Mouse (Mus musculus) forebrain, embryonic 10.5 days (tissue): ENCODE results near the gene Fev. TPM values are rescaled to one million over a fixed set of nuclear protein-coding genes. Genes with fewer than 3 reads are reported as not detected.
A peak's percentile ranks its signal among the peaks of the same experiment; 100 is the strongest.

Experiments
- DNase-seq: peaks from one replicate; pipeline ENCODE4 v3.0.0-alpha.2; 2017; ENCODE audit warnings: low spot score; ENCODE audit errors: extremely low spot score
- H3K27ac ChIP-seq: fragments of 300-500 bp; sonication (generic); 2 replicates; pipeline ENCODE4 v1.5.1; 2016; ENCODE audit warnings: mild to moderate bottlenecking
- H3K27me3 ChIP-seq: fragments of 300-500 bp; sonication (generic); 2 replicates; pipeline ENCODE4 v1.6.1; 2016; ENCODE audit warnings: mild to moderate bottlenecking; ENCODE audit not compliant: poor library complexity, severe bottlenecking
- H3K36me3 ChIP-seq: fragments of 300-500 bp; sonication (generic); replicated peaks from 2 replicates; pipeline ENCODE4 v1.6.1; 2016; ENCODE audit warnings: mild to moderate bottlenecking, moderate library complexity
- H3K4me1 ChIP-seq: fragments of 300-500 bp; sonication (generic); 2 replicates; pipeline ENCODE4 v1.6.1; 2016
- H3K4me3 ChIP-seq: fragments of 300-500 bp; sonication (generic); 2 replicates; pipeline ENCODE4 v1.5.1; 2016; ENCODE audit warnings: mild to moderate bottlenecking, moderate library complexity
- H3K9me3 ChIP-seq: fragments of 300-500 bp; sonication (generic); 2 replicates; pipeline ENCODE4 v1.6.1; 2016; ENCODE audit warnings: mild to moderate bottlenecking, moderate library complexity
- WGBS: fragments of 180-500 bp; shearing (Covaris S2); methylation state at CpG from one replicate; pipeline ENCODE4 v1.1.7; 2016; 5-methylcytosine and 5-hydroxymethylcytosine counted together
- polyA plus RNA-seq: library from polyadenylated mRNA; unstranded; fragments of >200 nt; fragmentation: Nextera tagmentation; extraction: Ambion mirVana; gene quantifications from 2 replicates; pipeline ENCODE4 v1.2.1, GENCODE M21; 2016

The Fev gene
- polyA plus RNA-seq, 1 experiment from 2014 or later = not detected

- no peak for DNase-seq
- peaks cover 68% of the 10 kb centered on the region for H3K27me3 ChIP-seq
- peak overlapping the region; percentile 76; the same call in 1 of the 2 replicates for H3K4me3 ChIP-seq
- WGBS = 50% methylated on average over 6 of the region's 6 CpGs
- H3K27ac ChIP-seq = no peak overlapping the region
- H3K9me3 ChIP-seq = no peaks in the 10 kb centered on the region
- H3K4me1 ChIP-seq = peaks cover 55% of the 10 kb centered on the region
- H3K36me3 ChIP-seq = no peaks in the 10 kb centered on the region
Measured at GRCm38 (mm10) chr1:74859223-74859984, 25.8 kb downstream of the Fev start.

- Histone ChIP-seq H3K27ac (no peak overlapping the region), H3K36me3 (no peaks in the 10 kb centered on the region), H3K27me3 (peaks cover 74% of the 10 kb centered on the region), H3K4me3 (peak overlapping the region; percentile 76), H3K9me3 (no peaks in the 10 kb centered on the region), H3K4me1 (peaks cover 61% of the 10 kb centered on the region)
- 4% methylated on average over 16 of the region's 16 CpGs for WGBS
- DNase-seq = no peak
Measured at GRCm38 (mm10) chr1:74858805-74859204, 26.4 kb downstream of the Fev start.

GRCm38 (mm10) chr1:74858171-74858719 lies 27.0 kb downstream of the Fev start:
- under 1% methylated on average over 29 of the region's 29 CpGs for WGBS
- no peaks in the 10 kb centered on the region for H3K9me3 ChIP-seq
- no peaks in the 10 kb centered on the region for H3K36me3 ChIP-seq
- H3K27ac ChIP-seq = peak overlapping the region; percentile 3; the same call in 1 of the 2 replicates
- peaks cover 63% of the 10 kb centered on the region for H3K4me1 ChIP-seq
- peak; percentile 84 for DNase-seq
- peak overlapping the region; percentile 76 for H3K4me3 ChIP-seq
- H3K27me3 ChIP-seq = peaks cover 79% of the 10 kb centered on the region

GRCm38 (mm10) chr1:74857677-74858076 lies 27.5 kb downstream of the Fev start:
- Histone ChIP-seq H3K4me1 (peaks cover 63% of the 10 kb centered on the region), H3K27ac (no peak overlapping the region), H3K4me3 (peak overlapping the region; percentile 76), H3K27me3 (peaks cover 85% of the 10 kb centered on the region), H3K9me3 (no peaks in the 10 kb centered on the region), H3K36me3 (no peaks in the 10 kb centered on the region)
- 6% methylated on average over 4 of the region's 4 CpGs for WGBS
- no peak for DNase-seq

GRCm38 (mm10) chr1:74857201-74857600 lies 28.0 kb downstream of the Fev start:
- Histone ChIP-seq H3K36me3 (no peaks in the 10 kb centered on the region), H3K4me3 (peak overlapping the region; percentile 76; the same call in 1 of the 2 replicates), H3K9me3 (no peaks in the 10 kb centered on the region), H3K27me3 (peaks cover 90% of the 10 kb centered on the region), H3K27ac (no peak overlapping the region), H3K4me1 (peaks cover 63% of the 10 kb centered on the region)
- 3% methylated on average over 20 of the region's 20 CpGs for WGBS
- no peak for DNase-seq

GRCm38 (mm10) chr1:74856791-74857190 lies 28.4 kb downstream of the Fev start:
- 0% methylated on average over 7 of the region's 7 CpGs for WGBS
- H3K4me1 ChIP-seq = peaks cover 65% of the 10 kb centered on the region
- peaks cover 94% of the 10 kb centered on the region for H3K27me3 ChIP-seq
- H3K9me3 ChIP-seq = no peaks in the 10 kb centered on the region
- H3K27ac ChIP-seq = no peak overlapping the region
- H3K36me3 ChIP-seq = no peaks in the 10 kb centered on the region
- peak overlapping the region; percentile 76 for H3K4me3 ChIP-seq
- no peak for DNase-seq

GRCm38 (mm10) chr1:74856439-74856720 lies 28.8 kb downstream of the Fev start:
- WGBS = 1% methylated on average over 11 of the region's 11 CpGs
- Histone ChIP-seq H3K4me1 (peaks cover 69% of the 10 kb centered on the region), H3K27ac (0 out of 2 replicates have a peak overlapping the region, but pooled peaks have one; percentile 48), H3K4me3 (peak overlapping the region; percentile 76), H3K36me3 (no peaks in the 10 kb centered on the region), H3K9me3 (no peaks in the 10 kb centered on the region), H3K27me3 (peaks cover 98% of the 10 kb centered on the region)
- no peak for DNase-seq

GRCm38 (mm10) chr1:74855651-74856438 lies 29.4 kb downstream of the Fev start:
- Histone ChIP-seq H3K4me1 (peaks cover 74% of the 10 kb centered on the region), H3K4me3 (peak overlapping the region; percentile 76), H3K36me3 (no peaks in the 10 kb centered on the region), H3K27ac (peak overlapping the region; percentile 83), H3K27me3 (peaks cover 100% of the 10 kb centered on the region), H3K9me3 (no peaks in the 10 kb centered on the region)
- under 1% methylated on average over 74 of the region's 74 CpGs for WGBS
- DNase-seq = peak; percentile 49

GRCm38 (mm10) chr1:74855156-74855555 lies 30.1 kb downstream of the Fev start:
- peaks cover 81% of the 10 kb centered on the region for H3K4me1 ChIP-seq
- no peaks in the 10 kb centered on the region for H3K36me3 ChIP-seq
- H3K27me3 ChIP-seq = peaks cover 100% of the 10 kb centered on the region
- H3K9me3 ChIP-seq = no peaks in the 10 kb centered on the region
- peak overlapping the region; percentile 83 for H3K27ac ChIP-seq
- no peak for DNase-seq
- H3K4me3 ChIP-seq = peak overlapping the region; percentile 76
- WGBS = 0% methylated on average over 44 of the region's 48 CpGs

- 3% methylated on average over 39 of the region's 39 CpGs for WGBS
- peak; percentile 89 for DNase-seq
- H3K4me3 ChIP-seq = peak within 1 kb of the TSS; percentile 76
- H3K4me1 ChIP-seq = peaks cover 81% of the 10 kb centered on the region
- peaks cover 100% of the 10 kb centered on the region for H3K27me3 ChIP-seq
- H3K27ac ChIP-seq = peak within 1 kb of the TSS; percentile 83
- no peaks in the 10 kb centered on the region for H3K9me3 ChIP-seq
- H3K36me3 ChIP-seq = no peaks in the 10 kb centered on the region
Measured at GRCm38 (mm10) chr1:74854306-74855056, 30.7 kb downstream of the Fev start, which contains the start of gene Cdk5r2. Cdk5r2 (plus strand) TSS chr1:74854934.

- Histone ChIP-seq H3K4me3 (no peak overlapping the region; the same call in 1 of the 2 replicates), H3K27me3 (peaks cover 83% of the 10 kb centered on the region)
- no peak for DNase-seq
Measured at GRCm38 (mm10) chr1:74851001-74851775, 34.0 kb downstream of the Fev start.

GRCm38 (mm10) chr1:74850251-74850650 lies 35.0 kb downstream of the Fev start:
- H3K9me3 ChIP-seq = no peaks in the 10 kb centered on the region
- H3K27me3 ChIP-seq = peaks cover 74% of the 10 kb centered on the region
- peaks cover 43% of the 10 kb centered on the region for H3K4me1 ChIP-seq
- WGBS = 16% methylated on average over 6 of the region's 6 CpGs
- H3K36me3 ChIP-seq = no peaks in the 10 kb centered on the region
- DNase-seq = no peak
- H3K27ac ChIP-seq = no peak overlapping the region
- H3K4me3 ChIP-seq = no peak overlapping the region

More at GRCm38 (mm10) chr1:74851001-74851775, 34.0 kb downstream of the Fev start:
- H3K4me1 ChIP-seq = peaks cover 50% of the 10 kb centered on the region
- WGBS = 10% methylated on average over 6 of the region's 6 CpGs
- H3K36me3 ChIP-seq = no peaks in the 10 kb centered on the region
- H3K9me3 ChIP-seq = no peaks in the 10 kb centered on the region
- H3K27ac ChIP-seq = peak overlapping the region; percentile 58; the same call in 1 of the 2 replicates
